Mouse (Mus musculus) right cerebral cortex, postnatal 4 days (tissue): Measurements from ENCODE around the gene Prss33.
"Not testable (repeated sequence)": the region's sequence is repeated elsewhere in the genome, so short reads cannot be mapped to it uniquely, and the experiment has no call there.

ENCODE experiments used
- DNase-seq: peaks from one replicate; pipeline ENCODE4 v3.0.0-alpha.2; 2022

Gene Prss33

DNA sequence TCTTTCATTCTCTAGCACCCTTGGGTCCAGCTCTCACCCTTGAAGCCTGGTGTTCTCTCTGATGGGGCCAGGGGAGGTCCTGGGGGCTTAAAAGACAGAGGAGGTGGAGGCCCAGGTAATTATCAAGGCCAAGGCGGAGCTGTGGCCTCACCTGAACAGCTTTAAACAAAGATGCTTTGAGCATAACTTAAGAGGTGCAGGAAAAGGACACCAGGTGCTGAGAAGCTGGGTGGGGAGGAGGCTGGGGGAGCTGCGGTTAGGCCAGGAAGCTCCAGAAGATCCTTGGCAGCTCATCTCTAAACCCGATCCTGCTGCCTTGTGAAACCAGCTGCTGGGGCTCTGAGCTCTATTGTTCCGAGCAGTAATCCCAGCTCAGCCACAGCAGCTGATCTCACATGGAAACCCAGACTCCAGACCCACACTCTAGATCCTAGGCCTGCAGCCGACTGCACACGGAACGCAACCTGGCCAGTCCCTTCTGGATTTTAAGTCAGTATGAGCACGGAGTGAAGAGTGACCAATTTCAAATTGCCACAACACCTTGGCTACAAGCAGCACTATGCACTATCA is at the start of gene Prss33:
Prss33 (minus strand) TSS at position 51 of the 570 bp plus-strand sequence.
- DNase-seq: no peak

DNA sequence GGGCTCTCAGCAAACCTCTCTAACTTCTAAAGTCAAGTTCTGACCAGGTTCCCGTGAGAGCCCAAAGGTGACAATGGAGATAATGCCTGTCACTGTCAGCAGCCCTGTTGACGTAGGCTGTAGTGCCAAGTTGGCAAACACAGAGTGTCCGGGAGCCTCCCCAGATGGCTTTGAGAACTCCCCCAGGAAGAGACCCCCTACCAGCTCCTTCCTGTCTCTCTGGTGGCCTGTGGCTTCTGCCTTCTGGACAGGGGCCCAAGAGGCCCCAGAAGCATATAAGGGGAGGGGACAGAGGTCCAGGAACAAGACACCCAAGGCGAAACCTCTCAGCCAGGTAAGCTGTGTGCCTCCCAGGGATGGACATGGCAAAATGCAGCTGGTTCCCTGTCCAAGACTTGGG is 44.7 kb upstream of the Prss33 start, which contains the start of the genes Dcpp1 and Dcpp2:
Dcpp1 (plus strand) TSS at position 301 of the 400 bp plus-strand sequence.
Dcpp2 (plus strand) TSS at position 305 of the 400 bp plus-strand sequence.
- DNase-seq: not testable (repeated sequence)

DNA sequence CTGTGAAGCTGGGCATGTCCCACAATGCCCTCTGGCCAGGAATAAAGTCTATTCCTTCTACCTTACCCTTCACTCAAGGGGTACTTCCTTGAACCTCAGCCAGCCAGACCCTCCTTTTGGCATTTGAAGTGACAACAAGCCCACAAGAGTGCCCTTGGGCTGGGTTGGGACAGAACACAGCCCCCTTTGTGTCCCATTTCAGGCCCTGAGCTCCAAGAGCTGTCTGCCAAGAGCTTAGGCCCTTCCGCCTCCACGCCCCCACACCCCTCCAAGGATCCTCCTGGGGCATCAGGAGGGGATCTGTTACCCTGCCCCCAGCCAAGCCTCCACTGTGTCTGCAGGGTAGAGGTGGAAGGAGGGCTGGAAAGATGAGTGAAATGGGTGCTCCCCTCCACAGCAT is 41.3 kb upstream of the Prss33 start:
- no peak for DNase-seq

DNA sequence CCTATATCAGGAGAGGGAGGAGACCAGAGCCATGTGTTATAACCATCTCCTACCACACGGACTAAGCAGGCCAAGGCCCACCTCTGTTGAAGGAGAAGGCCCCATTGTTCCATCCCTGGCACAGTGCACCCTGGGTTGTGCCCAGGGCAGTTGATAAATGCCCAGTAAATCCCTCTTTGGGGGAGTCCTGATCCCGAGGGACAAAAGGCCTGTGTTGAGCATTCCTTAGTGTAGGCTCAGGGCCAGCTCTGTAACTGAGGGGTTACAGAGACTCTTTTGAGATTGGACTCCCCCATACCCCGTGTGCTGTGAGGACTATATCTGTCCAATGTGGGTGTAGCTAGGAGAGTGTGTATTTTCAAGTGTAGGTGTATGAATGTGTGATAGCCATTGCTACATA is 40.9 kb upstream of the Prss33 start:
- DNase-seq: peak; percentile 19

DNA sequence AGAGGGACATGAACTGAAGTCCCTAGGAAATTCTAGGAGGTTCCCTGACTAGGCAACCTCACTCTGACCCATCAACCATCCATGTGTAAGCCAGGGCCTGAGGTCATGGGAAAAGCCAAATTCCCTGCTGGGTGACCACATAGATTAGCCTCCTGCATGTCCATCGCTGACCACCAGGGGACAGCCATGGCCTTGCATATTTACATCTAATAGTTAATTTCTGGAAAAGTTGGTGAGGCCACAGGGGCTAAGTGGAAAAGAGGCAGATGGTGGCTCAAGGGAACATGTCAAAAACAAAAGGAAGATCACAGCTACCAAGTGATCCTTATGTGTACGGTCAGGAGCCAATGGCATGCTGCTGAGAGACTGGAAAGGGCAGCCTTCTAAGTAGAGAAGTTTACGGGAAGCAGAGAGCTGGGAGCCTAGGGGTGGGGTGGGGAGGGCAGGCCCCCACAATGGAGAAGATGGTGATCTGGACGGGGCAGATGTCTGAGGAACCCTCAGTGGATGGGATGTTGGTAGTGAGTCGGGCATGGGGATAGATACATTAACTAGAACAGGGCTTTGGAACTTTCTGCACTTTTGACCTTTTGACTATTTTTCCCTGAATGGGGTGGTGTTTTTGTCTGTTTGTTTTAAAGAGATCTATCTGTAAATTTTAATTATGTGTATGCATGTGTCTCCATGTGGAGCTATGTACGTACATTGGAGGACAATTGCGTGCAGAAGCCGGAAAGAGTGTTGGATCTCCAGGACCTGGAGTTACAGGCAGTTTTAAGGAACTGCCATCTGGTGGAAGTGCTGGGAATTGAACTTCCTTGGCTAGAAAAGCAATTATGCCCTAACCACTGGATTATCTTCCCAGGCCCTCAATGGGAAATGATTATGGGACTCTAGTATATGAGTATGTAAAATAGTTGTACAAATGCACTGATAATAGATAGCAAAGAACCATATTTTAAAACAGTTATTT is 38.3 kb upstream of the Prss33 start:
- peak; percentile 38 for DNase-seq

DNA sequence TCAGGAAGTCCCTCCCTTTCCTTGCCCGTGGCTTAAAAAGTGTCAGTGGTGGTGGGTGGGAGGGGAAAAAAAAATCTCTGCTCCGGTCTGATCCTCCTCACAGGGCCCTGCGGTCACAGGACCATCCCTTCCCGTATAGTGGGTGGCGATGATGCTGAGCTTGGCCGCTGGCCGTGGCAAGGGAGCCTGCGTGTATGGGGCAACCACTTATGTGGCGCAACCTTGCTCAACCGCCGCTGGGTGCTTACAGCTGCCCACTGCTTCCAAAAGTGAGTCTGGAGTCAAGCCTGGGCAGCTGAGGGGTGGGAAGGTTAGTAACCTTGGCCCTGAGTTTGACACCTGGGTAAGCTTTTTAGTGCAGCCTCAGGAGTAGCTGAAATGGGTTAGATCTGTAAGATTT is 32.7 kb upstream of the Prss33 start:
- DNase-seq: no peak

DNA sequence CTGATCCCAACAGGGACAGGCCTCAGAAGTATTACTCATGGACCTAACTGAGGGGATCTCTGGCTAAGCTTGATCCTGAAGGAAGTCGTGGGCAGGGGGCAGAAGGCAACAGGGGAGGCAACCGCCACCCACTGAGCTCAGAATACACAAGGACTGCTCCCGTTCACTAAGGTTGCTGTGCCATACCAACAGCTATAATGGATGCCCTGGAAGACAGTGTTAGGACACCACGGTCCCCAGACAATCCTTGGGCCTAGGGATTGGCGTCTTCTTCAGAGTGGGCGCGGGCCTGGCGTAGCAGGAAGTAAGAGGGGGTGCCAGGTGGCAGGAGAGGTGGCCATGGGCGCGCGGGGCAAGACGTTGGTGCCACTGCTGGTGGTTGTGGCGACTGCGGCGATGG is 31.9 kb upstream of the Prss33 start, which contains the start of gene Prss21:
Prss21 (plus strand) TSS at position 301 of the 400 bp plus-strand sequence.
- DNase-seq: no peak

DNA sequence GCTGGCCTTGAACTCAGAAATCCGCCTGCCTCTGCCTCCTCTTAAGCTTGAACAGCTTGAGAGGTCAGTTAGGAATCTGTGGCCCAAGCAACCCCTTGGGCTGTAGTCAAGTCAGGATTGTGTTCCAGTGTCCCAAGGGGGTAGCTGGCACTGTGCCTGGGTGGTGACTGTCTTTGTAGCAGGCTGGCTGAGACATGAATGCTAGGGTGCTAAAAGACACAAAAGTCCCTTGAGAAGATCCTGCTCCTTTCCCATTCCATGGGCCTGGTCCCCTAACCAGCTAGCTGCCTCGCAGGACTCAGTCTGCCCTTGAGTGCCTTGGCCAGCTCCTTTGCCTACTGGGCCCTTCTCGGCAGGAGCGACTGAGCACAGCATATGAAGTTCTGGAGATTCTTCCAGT is 27.1 kb upstream of the Prss33 start:
- DNase-seq: no peak

DNA sequence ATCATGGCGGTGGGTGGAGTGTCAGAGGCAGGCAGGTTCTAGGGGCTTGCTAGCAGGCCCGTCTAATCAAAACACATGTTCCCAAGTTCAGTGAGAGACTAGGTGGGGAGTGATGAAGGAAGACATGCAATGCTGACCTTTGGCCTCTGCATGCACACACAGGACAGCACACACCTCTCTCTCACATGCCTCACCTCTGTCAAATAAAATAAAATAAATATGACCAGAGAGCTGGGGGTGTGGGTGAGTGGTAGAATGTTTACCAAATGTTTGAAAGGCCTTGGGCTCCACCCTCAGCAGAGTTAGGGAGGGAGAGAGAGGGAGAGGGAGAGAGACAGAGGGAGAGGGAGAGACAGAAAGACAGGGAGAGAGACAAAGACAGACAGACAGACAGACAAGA is 22.1 kb upstream of the Prss33 start:
- no peak for DNase-seq

DNA sequence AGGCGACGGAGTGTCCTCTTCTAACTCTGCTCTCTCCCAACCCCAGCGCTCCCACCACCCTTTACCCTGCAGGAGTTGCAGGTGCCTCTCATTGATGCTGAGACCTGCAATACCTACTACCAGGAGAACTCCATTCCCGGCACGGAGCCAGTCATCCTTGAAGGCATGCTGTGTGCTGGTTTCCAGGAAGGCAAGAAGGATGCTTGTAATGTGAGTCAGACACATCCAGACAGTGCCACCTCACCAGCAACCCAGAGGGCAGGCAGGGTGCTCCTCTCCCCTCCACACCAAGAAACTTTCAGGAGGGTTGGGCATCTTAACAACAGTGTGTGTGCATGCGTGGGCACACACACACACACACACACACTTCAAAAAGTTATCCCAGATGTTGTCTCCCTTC is 21.3 kb upstream of the Prss33 start:
- DNase-seq: no peak

DNA sequence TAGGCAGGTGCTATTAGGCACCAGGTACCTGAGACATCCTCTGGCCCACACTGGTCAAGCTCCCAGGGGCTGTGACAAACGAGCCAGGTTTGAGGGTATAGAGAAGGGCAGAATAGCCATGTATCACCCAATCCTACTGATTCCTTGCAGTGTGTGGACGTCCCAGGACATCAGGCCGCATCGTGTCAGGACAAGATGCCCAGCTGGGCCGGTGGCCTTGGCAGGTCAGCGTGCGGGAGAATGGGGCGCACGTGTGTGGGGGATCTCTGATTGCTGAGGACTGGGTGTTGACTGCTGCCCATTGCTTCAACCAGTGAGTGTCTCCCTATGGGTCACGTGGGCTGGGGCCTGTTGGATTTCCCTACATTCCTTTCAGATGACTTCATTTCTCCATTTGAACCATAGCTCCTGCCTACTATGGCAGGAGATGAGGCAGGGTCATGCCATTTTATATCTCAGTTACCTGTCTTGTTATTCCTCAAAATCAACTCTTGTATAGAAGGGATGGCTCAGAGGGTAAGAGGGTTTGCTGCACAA is 18.4 kb upstream of the Prss33 start:
- DNase-seq: no peak

DNA sequence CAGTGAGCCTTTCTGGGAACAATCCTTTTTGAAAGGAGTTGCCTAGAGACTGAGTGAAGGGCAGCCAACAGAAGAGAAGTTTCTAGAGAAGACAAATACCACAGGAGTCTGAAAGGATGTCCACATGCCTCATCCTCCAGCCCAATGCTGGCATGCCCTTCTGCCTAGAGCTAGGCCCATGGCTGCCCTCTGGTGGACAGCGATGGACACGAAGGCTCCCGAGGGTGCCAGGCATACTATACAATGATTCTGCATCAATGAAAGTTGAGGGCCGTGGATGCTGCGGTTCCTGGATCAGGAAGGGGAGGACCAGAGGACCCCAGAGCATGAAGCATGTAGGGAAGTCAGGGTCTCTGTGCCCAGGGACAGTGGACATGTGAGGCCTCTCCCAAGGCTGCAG is 17.4 kb upstream of the Prss33 start:
- peak; percentile 49 for DNase-seq

DNA sequence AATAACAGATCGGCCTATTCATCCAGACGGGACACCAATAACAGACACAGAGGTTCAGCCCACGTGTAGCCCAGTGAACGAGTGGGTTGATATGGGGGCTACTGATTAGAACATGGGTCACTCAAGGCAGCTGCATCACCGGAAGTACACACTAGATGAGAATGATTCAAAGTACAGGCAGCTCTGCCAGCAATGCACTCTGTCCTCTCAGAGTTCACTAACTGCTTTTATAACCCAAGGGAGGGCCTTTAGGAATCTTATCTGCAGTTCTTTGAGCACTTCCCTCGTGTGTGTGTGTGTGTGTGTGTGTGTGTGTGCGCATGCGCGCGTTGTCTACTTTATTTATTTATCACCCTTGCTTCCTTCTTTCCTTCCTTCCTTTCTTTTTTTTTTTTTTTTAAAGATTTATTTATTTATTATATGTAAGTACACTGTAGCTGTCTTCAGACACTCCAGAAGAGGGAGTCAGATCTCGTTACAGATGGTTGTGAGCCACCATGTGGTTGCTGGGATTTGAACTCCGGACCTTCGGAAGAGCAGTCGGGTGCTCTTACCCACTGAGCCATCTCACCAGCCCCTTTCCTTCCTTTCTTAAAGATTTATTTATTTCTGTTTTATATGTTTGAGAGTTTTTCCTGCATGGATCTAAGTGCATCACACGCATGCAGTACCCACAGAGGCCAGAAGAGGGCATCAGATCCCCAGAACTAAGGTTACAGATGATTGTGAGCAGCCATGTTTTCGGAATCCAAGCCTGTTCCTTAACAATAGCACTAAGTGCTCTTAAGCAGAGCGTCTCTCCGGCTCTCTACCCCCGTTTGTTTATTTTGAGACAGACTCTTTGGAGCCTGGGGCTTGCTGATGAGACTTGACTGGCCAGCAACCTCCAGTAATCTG is 15.2 kb upstream of the Prss33 start:
- peak; percentile 83 for DNase-seq

DNA sequence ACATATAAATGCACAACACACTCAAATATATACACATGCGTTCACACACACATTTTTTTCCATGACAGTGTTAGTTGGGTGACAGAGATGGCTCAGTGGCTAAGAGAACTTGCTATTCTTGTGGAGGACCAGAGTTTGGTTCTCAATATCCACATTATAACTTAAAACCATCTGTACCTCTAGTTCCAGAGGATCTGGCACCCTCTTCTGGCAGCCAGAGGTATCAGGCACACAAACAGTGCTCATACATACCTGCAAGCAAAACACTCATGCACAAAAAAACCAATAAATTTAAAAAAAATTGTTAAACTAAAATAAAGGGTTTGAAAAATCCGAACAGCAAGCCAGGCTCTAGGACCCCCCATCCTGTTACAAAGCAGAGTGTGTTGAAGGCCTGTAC is 14.2 kb upstream of the Prss33 start:
- no peak for DNase-seq

DNA sequence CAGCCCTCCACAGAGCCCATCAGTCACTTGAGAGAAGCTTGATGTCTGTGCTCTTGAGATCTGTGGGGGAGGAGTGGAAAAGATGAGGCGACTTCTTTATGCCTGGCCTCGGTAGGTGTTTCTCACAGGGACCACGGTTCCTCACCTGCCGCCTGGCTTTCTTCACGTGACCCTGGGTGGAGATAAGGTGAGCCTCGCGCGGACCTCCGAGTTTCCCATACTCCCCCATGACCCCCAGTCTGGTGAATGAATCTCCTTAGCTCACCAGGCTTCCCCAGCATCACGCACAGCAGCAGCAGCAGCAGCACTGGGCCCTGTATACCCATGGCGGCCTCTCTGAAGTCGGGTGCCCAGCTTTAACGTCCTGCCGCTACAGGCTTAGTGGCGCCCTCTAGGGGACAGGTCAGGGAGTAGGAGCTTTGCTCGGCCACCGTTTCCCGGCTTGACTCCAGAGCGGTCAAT is 8.0 kb upstream of the Prss33 start, which contains the start of the genes Prss32 and Prss41:
Prss32 (plus strand) TSS at position 44 of the 462 bp plus-strand sequence.
Prss41 (minus strand) TSS at position 361 of the 462 bp plus-strand sequence.
- DNase-seq: peak; percentile 63

DNA sequence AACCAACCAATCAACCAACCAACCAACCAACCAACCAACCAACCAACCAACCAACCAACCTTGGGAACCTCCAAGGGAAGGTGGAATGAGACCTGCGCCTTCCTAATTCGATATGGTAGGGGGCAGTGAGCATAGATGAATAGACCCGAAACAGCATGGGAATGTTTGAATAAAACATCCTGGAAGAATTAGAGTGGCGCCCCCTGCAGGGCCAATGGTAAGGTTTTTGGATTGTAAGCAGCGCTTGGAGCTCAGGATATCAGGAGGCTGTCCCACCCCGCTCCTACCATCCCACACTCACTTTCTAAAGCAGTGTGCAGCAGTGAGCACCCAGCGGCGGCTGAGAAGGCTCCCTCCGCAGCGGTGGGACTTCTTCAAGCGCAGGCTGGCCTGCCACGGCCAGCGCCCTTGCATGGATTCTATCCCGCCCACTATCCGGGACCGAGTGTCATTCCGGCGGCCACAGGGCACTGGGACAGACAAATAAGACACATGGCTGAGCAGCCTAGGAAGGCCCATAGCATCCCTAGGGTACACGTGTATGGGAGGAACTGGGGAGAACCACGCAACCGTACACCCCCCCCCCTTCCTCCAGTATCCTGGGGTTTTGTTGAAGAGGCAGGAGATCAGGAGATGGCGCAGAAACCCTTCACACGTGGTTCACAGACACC is 7.4 kb upstream of the Prss33 start:
- no peak for DNase-seq

DNA sequence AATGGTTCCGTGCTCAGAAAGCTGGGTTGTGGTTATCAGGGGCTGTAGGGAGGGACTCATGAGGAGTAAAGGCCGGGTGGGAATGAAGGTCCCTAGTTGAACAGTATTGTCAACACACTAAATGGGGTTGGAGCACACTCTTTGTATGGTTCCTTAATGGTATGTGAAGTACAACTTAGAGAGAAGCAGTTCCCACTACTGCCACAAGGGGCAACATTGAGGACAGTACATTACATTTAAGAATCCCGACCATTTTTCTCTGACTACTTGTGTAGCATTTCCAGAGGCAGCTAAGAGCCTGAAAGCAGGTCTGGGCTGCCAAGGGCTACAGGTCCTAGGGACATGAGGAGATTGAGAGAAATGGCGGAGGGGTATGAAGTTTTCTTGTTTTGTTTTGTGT is 5.3 kb upstream of the Prss33 start:
- DNase-seq: peak; percentile 76

DNA sequence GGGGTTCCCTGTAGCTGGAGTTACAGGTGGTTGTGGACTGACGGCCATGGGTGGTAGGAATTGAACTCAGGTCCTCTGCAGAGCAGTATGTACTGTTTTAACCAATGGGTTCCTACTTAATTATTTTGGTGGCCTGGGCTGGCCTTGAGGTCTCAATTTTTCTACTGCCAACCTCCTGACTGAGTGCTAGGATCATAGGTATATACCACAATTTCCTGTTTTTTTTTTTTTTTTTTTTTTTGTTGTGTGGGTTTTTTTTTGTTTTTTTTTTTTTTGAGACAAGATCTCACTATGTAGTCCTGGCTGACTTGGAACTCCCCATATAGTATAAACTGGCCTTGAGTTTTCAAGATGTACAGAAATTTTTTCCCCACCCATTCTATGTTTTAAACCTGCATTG is 4.7 kb downstream of the Prss33 start:
- DNase-seq: no peak

DNA sequence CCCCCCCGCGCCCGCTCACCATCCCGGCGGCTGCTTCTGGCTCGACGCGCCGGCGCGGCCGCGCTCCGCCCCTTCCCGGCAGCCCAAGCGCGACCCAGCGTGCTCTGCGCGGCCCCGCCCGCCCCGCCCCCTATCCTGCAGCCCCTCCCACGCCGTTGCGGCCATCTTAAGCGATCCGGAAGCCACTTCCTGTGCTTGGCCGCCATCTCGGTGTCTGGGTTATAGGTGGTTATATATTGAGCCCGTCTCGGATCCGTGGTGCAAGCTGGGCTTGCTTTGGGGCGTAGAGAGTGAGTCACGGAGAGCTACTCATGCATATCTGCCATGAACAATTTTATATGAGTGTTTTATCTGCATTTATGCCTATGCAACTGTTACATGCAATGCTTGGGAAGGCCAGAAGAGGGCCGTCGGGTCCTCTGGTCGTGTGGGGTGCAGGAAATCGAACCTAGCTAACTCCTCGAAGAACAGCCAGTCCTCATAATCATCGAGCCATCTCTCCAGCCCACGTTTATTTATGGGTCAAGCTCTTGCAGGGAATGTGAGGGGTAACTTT is 6.7 kb downstream of the Prss33 start, which contains the start of gene Elob:
Elob (minus strand) TSS at position 73 of the 556 bp plus-strand sequence.
- DNase-seq: peak; percentile 83

DNA sequence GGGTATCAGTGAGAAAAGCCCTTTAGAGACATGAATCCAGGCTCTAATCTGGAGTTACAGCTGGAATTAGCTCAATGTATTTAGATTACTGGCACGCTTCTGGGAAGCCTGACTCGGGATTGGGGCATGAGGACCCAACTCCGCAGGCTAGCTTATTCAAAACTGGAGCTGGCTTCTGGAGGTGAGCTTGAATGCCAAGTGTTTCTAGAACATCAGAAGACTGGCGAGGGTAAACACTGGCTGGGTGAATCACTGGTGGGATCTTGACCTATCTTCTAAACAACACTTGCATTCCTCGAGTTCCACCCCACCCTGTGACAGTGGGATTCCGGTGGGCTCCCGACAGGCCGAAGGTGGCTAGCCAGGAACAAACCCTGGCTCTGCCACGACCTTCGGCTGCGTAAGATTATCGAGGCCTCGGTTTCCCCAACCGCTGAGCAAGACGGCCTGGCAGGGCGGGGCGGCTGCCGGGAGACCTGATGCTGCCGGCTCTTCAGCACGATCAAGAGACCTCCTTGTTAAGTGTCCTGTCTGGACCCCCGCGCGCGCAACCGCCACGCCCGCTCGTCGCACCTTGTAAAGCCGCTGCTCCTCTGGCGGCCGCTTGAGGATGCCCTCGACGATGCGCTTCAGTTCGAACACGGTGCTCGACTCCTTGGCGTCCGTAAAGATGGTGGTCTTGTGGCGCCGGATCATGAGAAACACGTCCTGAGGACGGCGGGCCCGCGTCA is 7.4 kb downstream of the Prss33 start:
- peak; percentile 66 for DNase-seq

DNA sequence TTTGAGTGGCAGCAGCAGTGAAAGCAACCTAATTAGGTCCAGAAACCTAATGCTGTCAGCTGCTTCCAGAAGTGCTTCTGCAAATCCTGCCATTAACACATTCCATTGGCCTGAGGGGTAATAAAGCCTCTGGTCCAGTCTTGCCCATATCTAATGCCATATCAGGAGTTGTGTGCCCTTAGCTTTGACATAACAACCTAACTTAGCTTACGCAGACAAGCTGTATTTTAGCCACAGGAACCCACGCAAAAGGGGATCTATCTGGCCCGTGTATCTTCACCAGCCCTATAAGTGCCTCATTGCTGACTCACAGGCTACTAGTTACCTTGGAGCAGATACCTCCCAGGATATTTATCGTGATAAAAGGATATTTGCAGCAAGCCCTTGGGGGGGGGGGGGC is 10.3 kb downstream of the Prss33 start:
- no peak for DNase-seq
